In genomic region chr10:62332514-62332913, GRCm38 (mm10) we compare ENCODE assay signal across 8 mouse cellular contexts. TPM values are rescaled to one million over a fixed set of nuclear protein-coding genes. Genes with fewer than 3 reads are reported as not detected.
DNase-seq lines count a peak whose midpoint lies in the region; ATAC-seq and TF ChIP-seq lines count a peak whose summit lies in the region.

No protein-coding gene starts in this region.

- no peaks in the 10 kb centered on the region for H3K27me3 ChIP-seq in intestine, embryonic 15.5 days (replicated peaks)
- H3K27me3 ChIP-seq in limb, embryonic 14.5 days (ENCODE audit: control insufficient read depth, insufficient read depth, low read length), result no peaks in the 10 kb centered on the region

- TF ChIP-seq POLR2A in limb, embryonic 14.5 days (IDR thresholded peaks at IDR 0.05; ENCODE audit: borderline replicate concordance, extremely low read depth, insufficient read depth, insufficient read length), result no peak

- peak overlapping the region; percentile 47 for H3K4me2 ChIP-seq in intestine, embryonic 15.5 days (replicated peaks)
- peak overlapping the region; percentile 28 for H3K4me2 ChIP-seq in limb, embryonic 14.5 days (replicated peaks; ENCODE audit: low read depth, low read length, severe bottlenecking)

- H3K9me3 ChIP-seq in intestine, embryonic 15.5 days, result no peaks in the 10 kb centered on the region
- no peaks in the 10 kb centered on the region for H3K9me3 ChIP-seq in limb, embryonic 14.5 days (ENCODE audit: control insufficient read depth, low read length)

- no peak for DNase-seq in frontal cortex, postnatal 14 days (ENCODE audit: low spot score in 2 of 2)
- DNase-seq in ZHBTc4 (ENCODE audit: low read depth, low spot score), result peak; percentile 44
- DNase-seq in limb, embryonic 14.5 days (ENCODE audit: low spot score), result peak; percentile 19
- DNase-seq in ovary, postnatal 36 days (ENCODE audit: low spot score), result peak; percentile 56
- no peak for DNase-seq in Muller cell, postnatal 12 days (ENCODE audit: inconsistent ontology term)

- peak overlapping the region; percentile 17; the same call in 1 of the 2 replicates for H3K9ac ChIP-seq in intestine, embryonic 15.5 days
- H3K9ac ChIP-seq in limb, embryonic 14.5 days (ENCODE audit: low read depth, low read length, severe bottlenecking), result peak overlapping the region; percentile 3; the same call in 1 of the 2 replicates

- peak overlapping the region; percentile 20; the same call in 1 of the 2 replicates for H3K4me3 ChIP-seq in intestine, embryonic 15.5 days (replicated peaks)
- H3K4me3 ChIP-seq in limb, embryonic 14.5 days (replicated peaks; ENCODE audit: low read length), result no peak overlapping the region

- H3K36me3 ChIP-seq in intestine, embryonic 15.5 days, result no peaks in the 10 kb centered on the region
- no peaks in the 10 kb centered on the region for H3K36me3 ChIP-seq in limb, embryonic 14.5 days (ENCODE audit: control insufficient read depth, insufficient read depth, low read length)

- WGBS in intestine, embryonic 15.5 days, result 32% methylated on average over 7 of the region's 7 CpGs
- WGBS in limb, embryonic 14.5 days, result 41% methylated on average over 7 of the region's 7 CpGs

- H3K27ac ChIP-seq in intestine, embryonic 15.5 days, result peak overlapping the region; percentile 32; the same call in 1 of the 2 replicates
- H3K27ac ChIP-seq in limb, embryonic 14.5 days (replicated peaks; ENCODE audit: low read depth, low read length), result no peak overlapping the region

- H3K4me1 ChIP-seq in intestine, embryonic 15.5 days (replicated peaks), result peaks cover 21% of the 10 kb centered on the region
- peaks cover 16% of the 10 kb centered on the region for H3K4me1 ChIP-seq in limb, embryonic 14.5 days (ENCODE audit: control insufficient read depth, insufficient read depth, low read length)

- ATAC-seq in frontal cortex, adult (ENCODE audit: low TSS enrichment), result peak; percentile 77
- peak; percentile 78 for ATAC-seq in erythroblast, adult 5-6 weeks (replicated peaks; ENCODE audit: low FRiP score, poor library complexity, severe bottlenecking)
- ATAC-seq in intestine, embryonic 15.5 days, result peak; percentile 84
- ATAC-seq in limb, embryonic 14.5 days (ENCODE audit: low FRiP score, low read depth), result no peak

RNA-seq across cellular contexts. Expression of gene Hk1, which starts 47.2 kb away (rescaled TPM):
- 35.5 and 52.0 TPM in 2 replicates for total RNA-seq in erythroblast, adult 5-6 weeks (2015; ENCODE audit: low replicate concordance)
- 105 and 158 TPM in 2 replicates for total RNA-seq in erythroblast, adult 5-6 weeks (2017; ENCODE audit: low replicate concordance)
- 27.0 and 27.1 TPM in 2 replicates for polyA plus RNA-seq in intestine, embryonic 15.5 days (2015; fragmentation: Nextera tagmentation; extraction: Ambion mirVana)
- polyA plus RNA-seq in limb, embryonic 14.5 days (2012; rRNA removed), result 30.7 and 32.1 TPM in 2 replicates
- 29.2 and 29.3 TPM in 2 replicates for polyA plus RNA-seq in limb, embryonic 14.5 days (2014; fragmentation: Nextera tagmentation; extraction: Ambion mirVana)

Comparison
In these comparisons a context has a peak if more than half of its experiments do, and no peak if none do; other contexts are left out.
1. DNase-seq: peak in ZHBTc4 (single experiment), limb, embryonic 14.5 days (single experiment) and ovary, postnatal 36 days (single experiment); none in frontal cortex, postnatal 14 days (0 of 2) and Muller cell, postnatal 12 days (single experiment).